Mouse (Mus musculus) embryonic fibroblast, embryonic 13.5 days (primary cell): ENCODE data around the gene Kcnip1.

ENCODE experiments used
- CTCF ChIP-seq: IDR thresholded peaks from 2 replicates; pipeline ENCODE4 v1.5.1; 2011; ENCODE audit warnings: mild to moderate bottlenecking, control low read depth, low read length, moderate library complexity, borderline replicate concordance; ENCODE audit not compliant: insufficient read depth
- POLR2A ChIP-seq: IDR thresholded peaks from 2 replicates; pipeline ENCODE4 v1.6.1; 2011; ENCODE audit warnings: low read depth, mild to moderate bottlenecking, control low read depth, low read length, moderate library complexity

DNA sequence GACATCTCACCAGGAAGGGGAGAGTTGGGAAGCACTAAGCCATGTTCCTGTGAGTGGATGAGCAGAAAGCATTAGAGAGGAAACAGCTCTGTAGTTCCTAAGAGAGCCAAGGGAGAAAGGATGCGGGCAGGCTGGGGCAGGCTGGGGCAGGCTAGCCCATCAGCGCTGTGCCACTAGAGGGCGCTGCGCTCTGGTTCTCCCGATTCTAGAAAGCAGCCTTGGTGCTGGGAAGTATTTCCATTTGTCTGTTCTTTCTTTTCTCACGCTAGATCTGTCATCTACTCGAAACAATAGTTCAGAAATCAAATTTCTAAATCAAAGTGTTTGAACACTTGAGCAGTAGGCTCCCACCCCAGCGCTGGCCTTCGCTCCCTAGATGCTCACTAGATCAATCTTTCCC is 58.7 kb downstream of the Kcnip1 start:
- no peak for TF ChIP-seq CTCF
- TF ChIP-seq POLR2A: no peak
